Mouse (Mus musculus) heart, postnatal 0 days (tissue): ENCODE results near the gene Olfr519.

Experiments used
- CTCF ChIP-seq: IDR thresholded peaks from 2 replicates; pipeline ENCODE4 v1.5.1; 2016; ENCODE audit warnings: antibody characterized with exemption, control low read depth, low read depth
- EP300 ChIP-seq: IDR thresholded peaks from 2 replicates; pipeline ENCODE4 v1.6.1; 2016; ENCODE audit warnings: antibody characterized with exemption, low read depth

GRCm38 (mm10) chr7:108850429-108850828 is 43.8 kb downstream of the Olfr519 start, which contains the start of gene Olfr516:
- TF ChIP-seq EP300, result no peak
- TF ChIP-seq CTCF, result no peak
